Mouse (Mus musculus): ENCODE measurements around the gene Gm5678. TPM values are rescaled to one million over a fixed set of nuclear protein-coding genes. Genes with fewer than 3 reads are reported as not detected.

The Gm5678 gene
- polyA plus RNA-seq (2012; rRNA removed) = 0.08 and 0.10 TPM in 2 replicates

- TF ChIP-seq CTCF (IDR thresholded peaks at IDR 0.05; ENCODE audit: borderline replicate concordance, extremely low read depth, insufficient read depth, insufficient read length) (no peak), POLR2A (IDR thresholded peaks at IDR 0.05; ENCODE audit: borderline replicate concordance, extremely low read depth, insufficient read depth, insufficient read length, poor library complexity, severe bottlenecking) (no peak)
- no peak for DNase-seq (ENCODE audit: low read depth)
These were observed at the start of gene Gm5678 for GRCm38 (mm10) chr16:93627761-93628400. Gene Gm5678, plus strand, starts transcription at chr16:93628097.

GRCm38 (mm10) chr16:93578346-93579005 is 49.4 kb upstream of the Gm5678 start:
- DNase-seq (ENCODE audit: low read depth) = no peak
- no peak for TF ChIP-seq CTCF (IDR thresholded peaks at IDR 0.05; ENCODE audit: borderline replicate concordance, extremely low read depth, insufficient read depth, insufficient read length)
- no peak for TF ChIP-seq POLR2A (IDR thresholded peaks at IDR 0.05; ENCODE audit: borderline replicate concordance, extremely low read depth, insufficient read depth, insufficient read length, poor library complexity, severe bottlenecking)

GRCm38 (mm10) chr16:93581125-93581524 is 46.8 kb upstream of the Gm5678 start:
- no peak for TF ChIP-seq CTCF (IDR thresholded peaks at IDR 0.05; ENCODE audit: borderline replicate concordance, extremely low read depth, insufficient read depth, insufficient read length)
- no peak for TF ChIP-seq POLR2A (IDR thresholded peaks at IDR 0.05; ENCODE audit: borderline replicate concordance, extremely low read depth, insufficient read depth, insufficient read length, poor library complexity, severe bottlenecking)
- DNase-seq (ENCODE audit: low read depth) = no peak

GRCm38 (mm10) chr16:93584976-93585702 is 42.8 kb upstream of the Gm5678 start:
- TF ChIP-seq CTCF (IDR thresholded peaks at IDR 0.05; ENCODE audit: borderline replicate concordance, extremely low read depth, insufficient read depth, insufficient read length) = no peak
- DNase-seq (ENCODE audit: low read depth) = no peak

GRCm38 (mm10) chr16:93585703-93586205 is 42.1 kb upstream of the Gm5678 start:
- TF ChIP-seq CTCF (IDR thresholded peaks at IDR 0.05; ENCODE audit: borderline replicate concordance, extremely low read depth, insufficient read depth, insufficient read length) (no peak), POLR2A (IDR thresholded peaks at IDR 0.05; ENCODE audit: borderline replicate concordance, extremely low read depth, insufficient read depth, insufficient read length, poor library complexity, severe bottlenecking) (no peak)
- no peak for DNase-seq (ENCODE audit: low read depth)

GRCm38 (mm10) chr16:93586382-93586781 is 41.5 kb upstream of the Gm5678 start:
- TF ChIP-seq CTCF (IDR thresholded peaks at IDR 0.05; ENCODE audit: borderline replicate concordance, extremely low read depth, insufficient read depth, insufficient read length) (no peak), POLR2A (IDR thresholded peaks at IDR 0.05; ENCODE audit: borderline replicate concordance, extremely low read depth, insufficient read depth, insufficient read length, poor library complexity, severe bottlenecking) (no peak)
- no peak for DNase-seq (ENCODE audit: low read depth)

GRCm38 (mm10) chr16:93588281-93588680 is 39.6 kb upstream of the Gm5678 start:
- no peak for DNase-seq (ENCODE audit: low read depth)
- TF ChIP-seq POLR2A (IDR thresholded peaks at IDR 0.05; ENCODE audit: borderline replicate concordance, extremely low read depth, insufficient read depth, insufficient read length, poor library complexity, severe bottlenecking) = no peak
- TF ChIP-seq CTCF (IDR thresholded peaks at IDR 0.05; ENCODE audit: borderline replicate concordance, extremely low read depth, insufficient read depth, insufficient read length) = no peak

- DNase-seq (ENCODE audit: low read depth) = no peak
- TF ChIP-seq POLR2A (IDR thresholded peaks at IDR 0.05; ENCODE audit: borderline replicate concordance, extremely low read depth, insufficient read depth, insufficient read length, poor library complexity, severe bottlenecking) = no peak
- no peak for TF ChIP-seq CTCF (IDR thresholded peaks at IDR 0.05; ENCODE audit: borderline replicate concordance, extremely low read depth, insufficient read depth, insufficient read length)
These were observed 37.0 kb upstream of the Gm5678 start for GRCm38 (mm10) chr16:93590915-93591314.

- TF ChIP-seq POLR2A (IDR thresholded peaks at IDR 0.05; ENCODE audit: borderline replicate concordance, extremely low read depth, insufficient read depth, insufficient read length, poor library complexity, severe bottlenecking) = no peak
- TF ChIP-seq CTCF (IDR thresholded peaks at IDR 0.05; ENCODE audit: borderline replicate concordance, extremely low read depth, insufficient read depth, insufficient read length) = no peak
- DNase-seq (ENCODE audit: low read depth) = no peak
These were observed 36.2 kb upstream of the Gm5678 start for GRCm38 (mm10) chr16:93591450-93592430.

- TF ChIP-seq POLR2A (IDR thresholded peaks at IDR 0.05; ENCODE audit: borderline replicate concordance, extremely low read depth, insufficient read depth, insufficient read length, poor library complexity, severe bottlenecking) = no peak
- TF ChIP-seq CTCF (IDR thresholded peaks at IDR 0.05; ENCODE audit: borderline replicate concordance, extremely low read depth, insufficient read depth, insufficient read length) = no peak
- no peak for DNase-seq (ENCODE audit: low read depth)
These were observed 35.2 kb upstream of the Gm5678 start for GRCm38 (mm10) chr16:93592711-93593110.

All from brain, embryonic 14.5 days (tissue).